Mouse (Mus musculus) liver, embryonic 15.5 days (tissue): ENCODE data around the gene Tmem184b. TPM values are rescaled to one million over a fixed set of nuclear protein-coding genes. Genes with fewer than 3 reads are reported as not detected.
A peak's percentile ranks its signal among the peaks of the same experiment; 100 is the strongest.

Source experiments
- ATAC-seq: fragments of 200-750 bp; cut with Nextera tagmentation; 2 replicates; pipeline ENCODE4 v1.8.0; 2017; ENCODE audit warnings: moderate number of reproducible peaks, mild to moderate bottlenecking, moderate library complexity; ENCODE audit not compliant: insufficient read depth
- H3K27ac ChIP-seq: fragments of 300-500 bp; sonication (generic); replicated peaks from 2 replicates; pipeline ENCODE4 v1.5.1; 2015; ENCODE audit warnings: mild to moderate bottlenecking, inconsistent platforms
- H3K27me3 ChIP-seq: fragments of 300-500 bp; sonication (generic); 2 replicates; pipeline ENCODE4 v1.6.1; 2015; ENCODE audit warnings: mild to moderate bottlenecking, inconsistent platforms
- H3K36me3 ChIP-seq: fragments of 300-500 bp; sonication (generic); replicated peaks from 2 replicates; pipeline ENCODE4 v1.6.1; 2015; ENCODE audit warnings: moderate library complexity, mild to moderate bottlenecking, inconsistent platforms
- H3K4me1 ChIP-seq: fragments of 300-500 bp; sonication (generic); replicated peaks from 2 replicates; pipeline ENCODE4 v1.6.1; 2015; ENCODE audit warnings: inconsistent platforms
- H3K4me2 ChIP-seq: fragments of 300-500 bp; sonication (generic); 2 replicates; pipeline ENCODE4 v1.6.1; 2015; ENCODE audit warnings: moderate library complexity, mild to moderate bottlenecking, inconsistent platforms
- H3K4me3 ChIP-seq: fragments of 300-500 bp; sonication (generic); replicated peaks from 2 replicates; pipeline ENCODE4 v1.5.1; 2015; ENCODE audit warnings: mild to moderate bottlenecking, inconsistent platforms
- H3K9ac ChIP-seq: fragments of 300-500 bp; sonication (generic); 2 replicates; pipeline ENCODE4 v1.6.1; 2015; ENCODE audit warnings: moderate library complexity, mild to moderate bottlenecking, inconsistent platforms
- H3K9me3 ChIP-seq: fragments of 300-500 bp; sonication (generic); replicated peaks from 2 replicates; pipeline ENCODE4 v1.6.1; 2016; ENCODE audit warnings: inconsistent platforms
- WGBS: fragments of 180-500 bp; shearing (Covaris S2); methylation state at CpG from one replicate; pipeline ENCODE4 v1.1.7; 2015; ENCODE audit warnings: mixed read lengths; ENCODE audit not compliant: insufficient replicate concordance; 5-methylcytosine and 5-hydroxymethylcytosine counted together
- polyA plus RNA-seq: library from polyadenylated mRNA; unstranded; fragments of >200 nt; fragmentation: Nextera tagmentation; extraction: Ambion mirVana; gene quantifications from 2 replicates; pipeline ENCODE4 v1.2.1, GENCODE M21; 2015

Gene Tmem184b
- polyA plus RNA-seq, 1 experiment from 2014 or later, result 11.7 TPM

- Histone ChIP-seq H3K9ac (no peak overlapping the region), H3K4me3 (no peak overlapping the region), H3K27me3 (peaks cover 34% of the 10 kb centered on the region), H3K4me2 (no peak overlapping the region), H3K27ac (no peak overlapping the region), H3K9me3 (no peaks in the 10 kb centered on the region), H3K4me1 (peaks cover 49% of the 10 kb centered on the region), H3K36me3 (no peaks in the 10 kb centered on the region)
- WGBS, result 62% methylated on average over 4 of the region's 4 CpGs
- ATAC-seq, result no peak
Observed at GRCm38 (mm10) chr15:79439386-79439785, 36.0 kb upstream of the Tmem184b start.

- no peak overlapping the region for H3K4me2 ChIP-seq
- 72% methylated on average over 8 of the region's 8 CpGs for WGBS
- no peak for ATAC-seq
Observed at GRCm38 (mm10) chr15:79438816-79439215, 35.4 kb upstream of the Tmem184b start.

GRCm38 (mm10) chr15:79438209-79438810 lies 34.9 kb upstream of the Tmem184b start:
- peaks cover 53% of the 10 kb centered on the region for H3K4me1 ChIP-seq

More at GRCm38 (mm10) chr15:79438816-79439215, 35.4 kb upstream of the Tmem184b start:
- no peaks in the 10 kb centered on the region for H3K9me3 ChIP-seq
- H3K4me3 ChIP-seq, result no peak overlapping the region
- peaks cover 34% of the 10 kb centered on the region for H3K27me3 ChIP-seq
- H3K27ac ChIP-seq, result no peak overlapping the region
- H3K36me3 ChIP-seq, result no peaks in the 10 kb centered on the region
- peaks cover 51% of the 10 kb centered on the region for H3K4me1 ChIP-seq
- no peak overlapping the region for H3K9ac ChIP-seq

GRCm38 (mm10) chr15:79437541-79438208 lies 34.3 kb upstream of the Tmem184b start:
- peaks cover 59% of the 10 kb centered on the region for H3K4me1 ChIP-seq
- WGBS, result 61% methylated on average over 12 of the region's 12 CpGs

More at GRCm38 (mm10) chr15:79438209-79438810, 34.9 kb upstream of the Tmem184b start:
- no peaks in the 10 kb centered on the region for H3K9me3 ChIP-seq
- no peak overlapping the region for H3K4me2 ChIP-seq
- 66% methylated on average over 6 of the region's 6 CpGs for whole genome bisulfite sequencing
- peaks cover 31% of the 10 kb centered on the region for H3K27me3 ChIP-seq
- no peak overlapping the region for H3K27ac ChIP-seq
- H3K36me3 ChIP-seq, result no peaks in the 10 kb centered on the region
- ATAC-seq, result no peak
- no peak overlapping the region for H3K9ac ChIP-seq
- no peak overlapping the region for H3K4me3 ChIP-seq

GRCm38 (mm10) chr15:79436481-79436921 lies 33.1 kb upstream of the Tmem184b start:
- ATAC-seq, result no peak
- H3K4me1 ChIP-seq, result peaks cover 68% of the 10 kb centered on the region
- WGBS, result 58% methylated on average over 7 of the region's 7 CpGs
- no peaks in the 10 kb centered on the region for H3K9me3 ChIP-seq
- H3K36me3 ChIP-seq, result no peaks in the 10 kb centered on the region
- no peak overlapping the region for H3K4me3 ChIP-seq
- H3K9ac ChIP-seq, result no peak overlapping the region
- peaks cover 13% of the 10 kb centered on the region for H3K27me3 ChIP-seq
- no peak overlapping the region for H3K27ac ChIP-seq
- H3K4me2 ChIP-seq, result no peak overlapping the region

More at GRCm38 (mm10) chr15:79437541-79438208, 34.3 kb upstream of the Tmem184b start:
- Histone ChIP-seq H3K9ac (no peak overlapping the region), H3K27me3 (peaks cover 25% of the 10 kb centered on the region), H3K4me2 (no peak overlapping the region), H3K4me3 (no peak overlapping the region), H3K36me3 (no peaks in the 10 kb centered on the region), H3K27ac (no peak overlapping the region), H3K9me3 (no peaks in the 10 kb centered on the region)
- ATAC-seq, result no peak

- 21% methylated on average over 7 of the region's 7 CpGs for WGBS
- Histone ChIP-seq H3K27ac (0 out of 2 replicates have a peak overlapping the region, but pooled peaks have one; percentile 19), H3K4me2 (no peak overlapping the region), H3K9ac (no peak overlapping the region), H3K4me1 (peaks cover 57% of the 10 kb centered on the region), H3K9me3 (no peaks in the 10 kb centered on the region), H3K36me3 (peaks cover 3% of the 10 kb centered on the region; the same call in 1 of the 2 replicates), H3K4me3 (no peak overlapping the region), H3K27me3 (0 out of 2 replicates have a peak, but pooled peaks cover 3% of the 10 kb centered on the region)
- ATAC-seq, result no peak
Observed at GRCm38 (mm10) chr15:79435191-79435671, 31.9 kb upstream of the Tmem184b start.

GRCm38 (mm10) chr15:79432892-79433291 lies 29.5 kb upstream of the Tmem184b start:
- no peak overlapping the region for H3K4me3 ChIP-seq
- peaks cover 53% of the 10 kb centered on the region for H3K4me1 ChIP-seq
- no peak for ATAC-seq
- no peaks in the 10 kb centered on the region for H3K27me3 ChIP-seq
- H3K4me2 ChIP-seq, result peak overlapping the region; percentile 29
- 9% methylated on average over 21 of the region's 21 CpGs for WGBS
- H3K36me3 ChIP-seq, result peaks cover 15% of the 10 kb centered on the region
- H3K9me3 ChIP-seq, result no peaks in the 10 kb centered on the region
- peak overlapping the region; percentile 51 for H3K27ac ChIP-seq
- H3K9ac ChIP-seq, result no peak overlapping the region

- Histone ChIP-seq H3K4me1 (peaks cover 51% of the 10 kb centered on the region), H3K27ac (peak overlapping the region; percentile 29; the same call in 1 of the 2 replicates)
Observed at GRCm38 (mm10) chr15:79432328-79432727, 29.0 kb upstream of the Tmem184b start.

GRCm38 (mm10) chr15:79431925-79432324 lies 28.6 kb upstream of the Tmem184b start:
- H3K4me1 ChIP-seq, result peaks cover 47% of the 10 kb centered on the region
- no peaks in the 10 kb centered on the region for H3K27me3 ChIP-seq
- H3K4me3 ChIP-seq, result no peak overlapping the region
- no peak overlapping the region for H3K9ac ChIP-seq
- ATAC-seq, result no peak
- H3K36me3 ChIP-seq, result peaks cover 20% of the 10 kb centered on the region
- 18% methylated on average over 7 of the region's 7 CpGs for WGBS
- H3K9me3 ChIP-seq, result no peaks in the 10 kb centered on the region
- H3K27ac ChIP-seq, result 0 out of 2 replicates have a peak overlapping the region, but pooled peaks have one; percentile 29
- H3K4me2 ChIP-seq, result 0 out of 2 replicates have a peak overlapping the region, but pooled peaks have one; percentile 29

More at GRCm38 (mm10) chr15:79432328-79432727, 29.0 kb upstream of the Tmem184b start:
- Histone ChIP-seq H3K27me3 (no peaks in the 10 kb centered on the region), H3K4me2 (peak overlapping the region; percentile 29), H3K4me3 (no peak overlapping the region), H3K9ac (no peak overlapping the region), H3K36me3 (peaks cover 17% of the 10 kb centered on the region), H3K9me3 (no peaks in the 10 kb centered on the region)
- 35% methylated on average over 11 of the region's 11 CpGs for WGBS
- ATAC-seq, result no peak

GRCm38 (mm10) chr15:79430461-79431000 lies 27.2 kb upstream of the Tmem184b start:
- Histone ChIP-seq H3K9ac (no peak overlapping the region), H3K27ac (no peak overlapping the region), H3K4me3 (no peak overlapping the region), H3K9me3 (no peaks in the 10 kb centered on the region), H3K4me1 (peaks cover 33% of the 10 kb centered on the region), H3K36me3 (peaks cover 29% of the 10 kb centered on the region), H3K27me3 (no peaks in the 10 kb centered on the region), H3K4me2 (no peak overlapping the region)
- WGBS, result 61% methylated on average over 10 of the region's 10 CpGs
- ATAC-seq, result no peak

- Histone ChIP-seq H3K27ac (no peak overlapping the region), H3K4me2 (no peak overlapping the region), H3K9me3 (no peaks in the 10 kb centered on the region), H3K9ac (no peak overlapping the region), H3K36me3 (peaks cover 34% of the 10 kb centered on the region), H3K27me3 (no peaks in the 10 kb centered on the region), H3K4me1 (peaks cover 28% of the 10 kb centered on the region), H3K4me3 (no peak overlapping the region)
- 71% methylated on average over 9 of the region's 9 CpGs for WGBS
- ATAC-seq, result no peak
Observed at GRCm38 (mm10) chr15:79429994-79430393, 26.6 kb upstream of the Tmem184b start.
